Mouse (Mus musculus) adipocyte (in vitro differentiated cells): ENCODE results near the gene Gm4981.
A peak's percentile ranks its signal among the peaks of the same experiment; 100 is the strongest.
"Not testable (repeated sequence)": the region's sequence is repeated elsewhere in the genome, so short reads cannot be mapped to it uniquely, and the experiment has no call there.

Experiments used
- DNase-seq: peaks from one replicate; pipeline ENCODE4 v3.0.0-alpha.2; 2016; ENCODE audit warnings: low spot score

Gene Gm4981

GRCm38 (mm10) chr10:58236613-58237012 is at the start of gene Gm4981:
TSS of gene Gm4981 (minus strand) at chr10:58236701.
- DNase-seq: no peak

- DNase-seq: no peak
Observed at GRCm38 (mm10) chr10:58282238-58282637, 45.7 kb upstream of the Gm4981 start.

- no peak for DNase-seq
Observed at GRCm38 (mm10) chr10:58258466-58258865, 22.0 kb upstream of the Gm4981 start.

- peak; percentile 20 for DNase-seq
Observed at GRCm38 (mm10) chr10:58255954-58256353, 19.5 kb upstream of the Gm4981 start.

GRCm38 (mm10) chr10:58255213-58255892 is 18.9 kb upstream of the Gm4981 start, which contains the start of gene Gcc2:
TSS of gene Gcc2 (plus strand) at chr10:58255497.
- DNase-seq: peak; percentile 94

GRCm38 (mm10) chr10:58254635-58255175 is 18.2 kb upstream of the Gm4981 start:
- no peak for DNase-seq

GRCm38 (mm10) chr10:58249535-58249934 is 13.0 kb upstream of the Gm4981 start:
- no peak for DNase-seq

GRCm38 (mm10) chr10:58238984-58239740 is 2.7 kb upstream of the Gm4981 start:
- DNase-seq: peak; percentile 51

- DNase-seq: not testable (repeated sequence)
Observed at GRCm38 (mm10) chr10:58234985-58235384, 1.5 kb downstream of the Gm4981 start.

GRCm38 (mm10) chr10:58233740-58234121 is 2.8 kb downstream of the Gm4981 start:
- DNase-seq: not testable (repeated sequence)

GRCm38 (mm10) chr10:58233054-58233739 is 3.3 kb downstream of the Gm4981 start:
- DNase-seq: not testable (repeated sequence)

GRCm38 (mm10) chr10:58232641-58232969 is 3.9 kb downstream of the Gm4981 start, which contains the start of gene Duxf3:
TSS of gene Duxf3 (minus strand) at chr10:58232675.
- not testable (repeated sequence) for DNase-seq

- DNase-seq: peak; percentile 41
Observed at GRCm38 (mm10) chr10:58231779-58232640, 4.5 kb downstream of the Gm4981 start.

- peak; percentile 21 for DNase-seq
Observed at GRCm38 (mm10) chr10:58231088-58231487, 5.4 kb downstream of the Gm4981 start.

- not testable (repeated sequence) for DNase-seq
Observed at GRCm38 (mm10) chr10:58230021-58230420, 6.5 kb downstream of the Gm4981 start.

GRCm38 (mm10) chr10:58227798-58228197 is 8.7 kb downstream of the Gm4981 start:
- DNase-seq: not testable (repeated sequence)

GRCm38 (mm10) chr10:58226357-58226756 is 10.1 kb downstream of the Gm4981 start:
- DNase-seq: peak; percentile 37

GRCm38 (mm10) chr10:58224827-58225785 is 11.4 kb downstream of the Gm4981 start, which contains the start of gene AW822073:
TSS of gene AW822073 (minus strand) at chr10:58224930.
- peak; percentile 24 for DNase-seq

- DNase-seq: not testable (repeated sequence)
Observed at GRCm38 (mm10) chr10:58223972-58224805, 12.3 kb downstream of the Gm4981 start.
